Mouse (Mus musculus): ENCODE data around the gene Asrgl1. TPM values are rescaled to one million over a fixed set of nuclear protein-coding genes. Genes with fewer than 3 reads are reported as not detected.

Gene Asrgl1
- total and polyA plus RNA-seq, 3 experiments: 8.8 to 31.1 (median 28.2) TPM

- no peak for DNase-seq
- Histone ChIP-seq H3K27me3 (ENCODE audit: control insufficient read depth, insufficient read depth, low read length) (no peaks in the 10 kb centered on the region), H3K4me3 (no peak overlapping the region), H3K27ac (peak overlapping the region; percentile 38), H3K4me1 (ENCODE audit: control insufficient read depth, insufficient read depth, low read length) (peaks cover 18% of the 10 kb centered on the region), H3K9ac (ENCODE audit: low read depth, low read length) (no peak overlapping the region), H3K79me2 (replicated peaks; ENCODE audit: control insufficient read depth, insufficient read depth, low read length) (no peaks in the 10 kb centered on the region), H3K36me3 (ENCODE audit: control insufficient read depth, insufficient read depth, low read length) (peaks cover 2% of the 10 kb centered on the region; the same call in 1 of the 2 replicates)
- intact Hi-C loops (cut with DNase I): no loop called here
- 49% methylated on average over 9 of the region's 9 CpGs for WGBS
- TF ChIP-seq CTCF (IDR thresholded peaks at IDR 0.05): no peak
- TF ChIP-seq EP300 (IDR thresholded peaks at IDR 0.05; ENCODE audit: insufficient read depth, low read depth, low read length): no peak
- no peak for TF ChIP-seq POLR2A (IDR thresholded peaks at IDR 0.05; ENCODE audit: insufficient read depth, low read depth, low read length)
Observed at GRCm38 (mm10) chr19:9065621-9066561, 69.5 kb downstream of the Asrgl1 start.

DNA sequence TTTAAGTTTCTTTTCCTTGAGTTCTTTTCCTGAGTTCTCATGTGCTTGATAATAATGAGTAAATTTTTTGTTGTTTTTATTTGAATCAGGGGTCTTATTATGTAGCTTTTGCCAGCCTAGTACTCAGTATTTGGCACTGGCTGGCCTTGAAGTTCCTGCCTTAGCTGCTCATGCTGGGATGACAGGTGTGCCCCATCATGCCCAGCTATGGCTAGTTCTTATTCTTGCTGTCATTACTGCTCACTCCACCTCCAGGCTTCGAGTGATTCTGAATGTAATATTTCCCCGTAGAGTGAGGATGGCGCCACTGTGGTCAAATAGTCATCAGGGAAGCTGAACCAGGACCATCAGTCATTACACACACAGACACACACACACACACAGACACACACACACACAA lies 71.6 kb downstream of the Asrgl1 start:
- H3K36me3 ChIP-seq (ENCODE audit: control insufficient read depth, insufficient read depth, low read length): no peaks in the 10 kb centered on the region
- intact Hi-C loops (cut with DNase I): no loop called here
- H3K79me2 ChIP-seq (replicated peaks; ENCODE audit: control insufficient read depth, insufficient read depth, low read length): no peaks in the 10 kb centered on the region
- peaks cover 8% of the 10 kb centered on the region for H3K4me1 ChIP-seq (ENCODE audit: control insufficient read depth, insufficient read depth, low read length)
- no peak for DNase-seq
- H3K4me3 ChIP-seq: no peak overlapping the region
- WGBS: 90% methylated on average over 3 of the region's 3 CpGs
- no peak overlapping the region for H3K27ac ChIP-seq
- TF ChIP-seq POLR2A (IDR thresholded peaks at IDR 0.05; ENCODE audit: insufficient read depth, low read depth, low read length): no peak
- no peak for TF ChIP-seq CTCF (IDR thresholded peaks at IDR 0.05)
- no peak for TF ChIP-seq EP300 (IDR thresholded peaks at IDR 0.05; ENCODE audit: insufficient read depth, low read depth, low read length)
- no peak overlapping the region for H3K9ac ChIP-seq (ENCODE audit: low read depth, low read length)
- no peaks in the 10 kb centered on the region for H3K27me3 ChIP-seq (ENCODE audit: control insufficient read depth, insufficient read depth, low read length)

- H3K9ac ChIP-seq (ENCODE audit: low read depth, low read length): no peak overlapping the region
- no peak for DNase-seq
- no peaks in the 10 kb centered on the region for H3K79me2 ChIP-seq (replicated peaks; ENCODE audit: control insufficient read depth, insufficient read depth, low read length)
- H3K27me3 ChIP-seq (ENCODE audit: control insufficient read depth, insufficient read depth, low read length): no peaks in the 10 kb centered on the region
- WGBS: 81% methylated on average over 2 of the region's 2 CpGs
- H3K4me3 ChIP-seq: no peak overlapping the region
- no peak for TF ChIP-seq POLR2A (IDR thresholded peaks at IDR 0.05; ENCODE audit: insufficient read depth, low read depth, low read length)
- no peak for TF ChIP-seq CTCF (IDR thresholded peaks at IDR 0.05)
- no peak for TF ChIP-seq EP300 (IDR thresholded peaks at IDR 0.05; ENCODE audit: insufficient read depth, low read depth, low read length)
- no peaks in the 10 kb centered on the region for H3K36me3 ChIP-seq (ENCODE audit: control insufficient read depth, insufficient read depth, low read length)
- H3K4me1 ChIP-seq (ENCODE audit: control insufficient read depth, insufficient read depth, low read length): peaks cover 8% of the 10 kb centered on the region
- intact Hi-C loops (cut with DNase I): no loop called here
- H3K27ac ChIP-seq: no peak overlapping the region
Observed at GRCm38 (mm10) chr19:9062822-9063221, 72.6 kb downstream of the Asrgl1 start.

GRCm38 (mm10) chr19:9061221-9061893 lies 74.1 kb downstream of the Asrgl1 start:
- H3K4me1 ChIP-seq (ENCODE audit: control insufficient read depth, insufficient read depth, low read length): peaks cover 8% of the 10 kb centered on the region
- peak in 1 of 2 experiments; percentile 39 for DNase-seq
- H3K9ac ChIP-seq (ENCODE audit: low read depth, low read length): no peak overlapping the region
- 90% methylated on average over 8 of the region's 8 CpGs for WGBS
- H3K27me3 ChIP-seq (ENCODE audit: control insufficient read depth, insufficient read depth, low read length): no peaks in the 10 kb centered on the region
- TF ChIP-seq EP300 (IDR thresholded peaks at IDR 0.05; ENCODE audit: insufficient read depth, low read depth, low read length) (no peak), POLR2A (IDR thresholded peaks at IDR 0.05; ENCODE audit: insufficient read depth, low read depth, low read length) (no peak), CTCF (IDR thresholded peaks at IDR 0.05) (no peak)
- no peaks in the 10 kb centered on the region for H3K79me2 ChIP-seq (replicated peaks; ENCODE audit: control insufficient read depth, insufficient read depth, low read length)
- H3K36me3 ChIP-seq (ENCODE audit: control insufficient read depth, insufficient read depth, low read length): no peaks in the 10 kb centered on the region
- H3K27ac ChIP-seq: no peak overlapping the region
- intact Hi-C loops (cut with DNase I): no loop called here
- no peak overlapping the region for H3K4me3 ChIP-seq

- no peak for TF ChIP-seq POLR2A (IDR thresholded peaks at IDR 0.05; ENCODE audit: insufficient read depth, low read depth, low read length)
- no peak for TF ChIP-seq CTCF (IDR thresholded peaks at IDR 0.05)
- TF ChIP-seq EP300 (IDR thresholded peaks at IDR 0.05; ENCODE audit: insufficient read depth, low read depth, low read length): no peak
- peak in 1 of 2 experiments; percentile 61 for DNase-seq
- Histone ChIP-seq H3K4me3 (no peak overlapping the region), H3K27me3 (ENCODE audit: control insufficient read depth, insufficient read depth, low read length) (no peaks in the 10 kb centered on the region), H3K4me1 (ENCODE audit: control insufficient read depth, insufficient read depth, low read length) (peaks cover 2% of the 10 kb centered on the region; the same call in 1 of the 2 replicates), H3K79me2 (replicated peaks; ENCODE audit: control insufficient read depth, insufficient read depth, low read length) (no peaks in the 10 kb centered on the region), H3K36me3 (ENCODE audit: control insufficient read depth, insufficient read depth, low read length) (no peaks in the 10 kb centered on the region), H3K9ac (ENCODE audit: low read depth, low read length) (no peak overlapping the region), H3K27ac (peak overlapping the region; percentile 15; the same call in 1 of the 2 replicates)
- 71% methylated on average over 4 of the region's 4 CpGs for WGBS
- intact Hi-C loops (cut with DNase I): no loop called here
Observed at GRCm38 (mm10) chr19:9060103-9060502, 75.3 kb downstream of the Asrgl1 start.

Other genes with a start within 250 kb of the Asrgl1 start
- 10 to 100 TPM; 15.6 to 21.0 TPM for gene 1810009A15Rik, start 246.8 kb downstream of the Asrgl1 start, total RNA-seq (2021)
- gene 1810009A15Rik, start 246.8 kb downstream of the Asrgl1 start, polyA plus RNA-seq (2012; rRNA removed): 10.1 and 10.5 TPM in 2 replicates
- gene Gm49416, start 246.7 kb downstream of the Asrgl1 start, total RNA-seq (2021): 1 to 10 TPM in 1 of 2 experiments, under 1 TPM in 1; 0.57 to 3.2 TPM
- gene Gm49416, start 246.7 kb downstream of the Asrgl1 start, polyA plus RNA-seq (2012; rRNA removed): 1.2 and 1.3 TPM in 2 replicates
- 10 to 100 TPM; 10.6 to 12.6 TPM for gene Ints5, start 242.6 kb downstream of the Asrgl1 start, total RNA-seq (2021)
- gene Ints5, start 242.6 kb downstream of the Asrgl1 start, polyA plus RNA-seq (2012; rRNA removed): 10.8 and 13.5 TPM in 2 replicates
- 10 to 100 TPM; 50.3 to 52.5 TPM for gene Ganab, start 237.6 kb downstream of the Asrgl1 start, total RNA-seq (2021)
- gene Ganab, start 237.6 kb downstream of the Asrgl1 start, polyA plus RNA-seq (2012; rRNA removed): 54.5 and 90.0 TPM in 2 replicates
- 10 to 100 TPM; 35.4 to 42.3 TPM for gene B3gat3, start 215.3 kb downstream of the Asrgl1 start, total RNA-seq (2021)
- 59.4 and 61.2 TPM in 2 replicates for gene B3gat3, start 215.3 kb downstream of the Asrgl1 start, polyA plus RNA-seq (2012; rRNA removed)
- gene Rom1, start 206.3 kb downstream of the Asrgl1 start, total RNA-seq (2021): 10 to 100 TPM; 21.8 to 23.1 TPM
- 24.9 and 30.7 TPM in 2 replicates for gene Rom1, start 206.3 kb downstream of the Asrgl1 start, polyA plus RNA-seq (2012; rRNA removed)
- gene Eml3, start 206.1 kb downstream of the Asrgl1 start, total RNA-seq (2021): 1 to 10 TPM; 7.0 to 9.7 TPM
- gene Eml3, start 206.1 kb downstream of the Asrgl1 start, polyA plus RNA-seq (2012; rRNA removed): 17.6 and 18.4 TPM in 2 replicates
- gene Mta2, start 193.8 kb downstream of the Asrgl1 start, total RNA-seq (2021): 10 to 100 TPM; 29.0 to 32.1 TPM
- gene Mta2, start 193.8 kb downstream of the Asrgl1 start, polyA plus RNA-seq (2012; rRNA removed): 13.1 and 15.6 TPM in 2 replicates
- 1 to 10 TPM; 8.5 to 9.4 TPM for gene Tut1, start 181.8 kb downstream of the Asrgl1 start, total RNA-seq (2021)
- gene Tut1, start 181.8 kb downstream of the Asrgl1 start, polyA plus RNA-seq (2012; rRNA removed): 7.2 and 10.6 TPM in 2 replicates
- 100 to 1,000 TPM; 224 to 260 TPM for gene Eef1g, start 168.6 kb downstream of the Asrgl1 start, total RNA-seq (2021)
- 191 and 291 TPM in 2 replicates for gene Eef1g, start 168.6 kb downstream of the Asrgl1 start, polyA plus RNA-seq (2012; rRNA removed)
- 100 to 1,000 TPM; 299 to 348 TPM for gene Ahnak, start 146.4 kb downstream of the Asrgl1 start, total RNA-seq (2021)
- gene Ahnak, start 146.4 kb downstream of the Asrgl1 start, polyA plus RNA-seq (2012; rRNA removed): 23.0 and 42.5 TPM in 2 replicates
- gene Scgb1a1, start 47.7 kb downstream of the Asrgl1 start, total RNA-seq (2021): under 1 TPM in 1 of 2 experiments, not detected in 1; 0.73 TPM
- gene Scgb1a1, start 47.7 kb downstream of the Asrgl1 start, polyA plus RNA-seq (2012; rRNA removed): 0.50 and 2,957 TPM in 2 replicates

All from heart, adult 2 months (tissue).